Mouse (Mus musculus) embryonic facial prominence, embryonic 12.5 days (tissue): Measurements from ENCODE around the gene Midn. TPM values are rescaled to one million over a fixed set of nuclear protein-coding genes. Genes with fewer than 3 reads are reported as not detected.

ENCODE experiments used
- ATAC-seq: fragments of 200-750 bp; cut with Nextera tagmentation; 2 replicates; pipeline ENCODE4 v1.8.0; 2017; ENCODE audit not compliant: insufficient number of reproducible peaks, insufficient read depth, low FRiP score, low TSS enrichment
- H3K27ac ChIP-seq: fragments of 300-500 bp; sonication (generic); 2 replicates; pipeline ENCODE4 v1.5.1; 2016; ENCODE audit warnings: mild to moderate bottlenecking
- H3K27me3 ChIP-seq: fragments of 300-500 bp; sonication (generic); 2 replicates; pipeline ENCODE4 v1.6.1; 2016; ENCODE audit warnings: mild to moderate bottlenecking, moderate library complexity
- H3K36me3 ChIP-seq: fragments of 300-500 bp; sonication (generic); 2 replicates; pipeline ENCODE4 v1.6.1; 2016; ENCODE audit warnings: mild to moderate bottlenecking
- H3K4me1 ChIP-seq: fragments of 300-500 bp; sonication (generic); 2 replicates; pipeline ENCODE4 v1.6.1; 2016
- H3K4me2 ChIP-seq: fragments of 300-500 bp; sonication (generic); replicated peaks from 2 replicates; pipeline ENCODE4 v1.6.1; 2016; ENCODE audit warnings: mild to moderate bottlenecking, moderate library complexity
- H3K4me3 ChIP-seq: fragments of 300-500 bp; sonication (generic); 2 replicates; pipeline ENCODE4 v1.5.1; 2016; ENCODE audit warnings: mild to moderate bottlenecking
- H3K9ac ChIP-seq: fragments of 300-500 bp; sonication (generic); 2 replicates; pipeline ENCODE4 v1.6.1; 2016; ENCODE audit warnings: mild to moderate bottlenecking, moderate library complexity
- H3K9me3 ChIP-seq: fragments of 300-500 bp; sonication (generic); 2 replicates; pipeline ENCODE4 v1.6.1; 2016; ENCODE audit warnings: mild to moderate bottlenecking, moderate library complexity
- WGBS: fragments of 180-500 bp; shearing (Covaris S2); methylation state at CpG from one replicate; pipeline ENCODE4 v1.1.7; 2016; 5-methylcytosine and 5-hydroxymethylcytosine counted together
- polyA plus RNA-seq: library from polyadenylated mRNA; unstranded; fragments of >200 nt; fragmentation: Nextera tagmentation; extraction: Ambion mirVana; gene quantifications from 2 replicates; pipeline ENCODE4 v1.2.1, GENCODE M21; 2016

Gene Midn
- polyA plus RNA-seq, 1 experiment from 2014 or later, result 35.1 TPM

GRCm38 (mm10) chr10:80145896-80146295 lies 2.2 kb upstream of the Midn start:
- Histone ChIP-seq H3K27ac (peak overlapping the region; percentile 43; the same call in 1 of the 2 replicates), H3K27me3 (no peaks in the 10 kb centered on the region), H3K9ac (no peak overlapping the region), H3K9me3 (no peaks in the 10 kb centered on the region), H3K4me1 (peaks cover 17% of the 10 kb centered on the region), H3K36me3 (peaks cover 32% of the 10 kb centered on the region), H3K4me3 (no peak overlapping the region), H3K4me2 (peak overlapping the region; percentile 2; the same call in 1 of the 2 replicates)
- 87% methylated on average over 6 of the region's 6 CpGs for WGBS
- ATAC-seq, result no peak

GRCm38 (mm10) chr10:80146568-80147011 lies 1.5 kb upstream of the Midn start:
- peaks cover 37% of the 10 kb centered on the region for H3K36me3 ChIP-seq
- no peaks in the 10 kb centered on the region for H3K9me3 ChIP-seq
- H3K27ac ChIP-seq, result no peak overlapping the region
- WGBS, result 67% methylated on average over 4 of the region's 4 CpGs
- H3K4me1 ChIP-seq, result peaks cover 14% of the 10 kb centered on the region
- no peak overlapping the region for H3K9ac ChIP-seq
- H3K4me2 ChIP-seq, result peak overlapping the region; percentile 2; the same call in 1 of the 2 replicates
- no peak overlapping the region for H3K4me3 ChIP-seq
- ATAC-seq, result no peak
- H3K27me3 ChIP-seq, result no peaks in the 10 kb centered on the region

GRCm38 (mm10) chr10:80147146-80147718 lies 840 bp upstream of the Midn start:
- peak overlapping the region; percentile 95 for H3K4me3 ChIP-seq
- H3K9me3 ChIP-seq, result no peaks in the 10 kb centered on the region
- H3K27ac ChIP-seq, result peak overlapping the region; percentile 99
- peak overlapping the region; percentile 75 for H3K9ac ChIP-seq
- no peak for ATAC-seq
- WGBS, result 69% methylated on average over 5 of the region's 5 CpGs
- H3K4me2 ChIP-seq, result peak overlapping the region; percentile 57
- H3K36me3 ChIP-seq, result peaks cover 43% of the 10 kb centered on the region
- H3K4me1 ChIP-seq, result peaks cover 17% of the 10 kb centered on the region
- H3K27me3 ChIP-seq, result no peaks in the 10 kb centered on the region

GRCm38 (mm10) chr10:80148610-80149290 lies 678 bp downstream of the Midn start:
- peak overlapping the region; percentile 57 for H3K4me2 ChIP-seq
- ATAC-seq, result peak; percentile 5
- H3K27me3 ChIP-seq, result no peaks in the 10 kb centered on the region
- peaks cover 27% of the 10 kb centered on the region for H3K4me1 ChIP-seq
- no peaks in the 10 kb centered on the region for H3K9me3 ChIP-seq
- peak overlapping the region; percentile 99 for H3K27ac ChIP-seq
- peak overlapping the region; percentile 75 for H3K9ac ChIP-seq
- peaks cover 54% of the 10 kb centered on the region for H3K36me3 ChIP-seq
- under 1% methylated on average over 57 of the region's 57 CpGs for WGBS
- peak overlapping the region; percentile 95 for H3K4me3 ChIP-seq

GRCm38 (mm10) chr10:80149291-80150225 lies 1.5 kb downstream of the Midn start:
- ATAC-seq, result peak; percentile 72
- peak overlapping the region; percentile 95 for H3K4me3 ChIP-seq
- peak overlapping the region; percentile 99 for H3K4me2 ChIP-seq
- WGBS, result under 1% methylated on average over 86 of the region's 88 CpGs
- peak overlapping the region; percentile 99 for H3K27ac ChIP-seq
- peaks cover 35% of the 10 kb centered on the region for H3K4me1 ChIP-seq
- peak overlapping the region; percentile 100 for H3K9ac ChIP-seq
- H3K36me3 ChIP-seq, result peaks cover 54% of the 10 kb centered on the region
- no peaks in the 10 kb centered on the region for H3K9me3 ChIP-seq
- H3K27me3 ChIP-seq, result no peaks in the 10 kb centered on the region

- Histone ChIP-seq H3K4me3 (peak overlapping the region; percentile 95), H3K9ac (peak overlapping the region; percentile 100), H3K36me3 (peaks cover 54% of the 10 kb centered on the region), H3K9me3 (no peaks in the 10 kb centered on the region), H3K4me1 (peaks cover 44% of the 10 kb centered on the region), H3K27me3 (no peaks in the 10 kb centered on the region), H3K27ac (peak overlapping the region; percentile 99), H3K4me2 (peak overlapping the region; percentile 99)
- WGBS, result under 1% methylated on average over 65 of the region's 71 CpGs
- ATAC-seq, result no peak
Measured at GRCm38 (mm10) chr10:80150226-80151210, 2.4 kb downstream of the Midn start.

- H3K4me1 ChIP-seq, result peaks cover 52% of the 10 kb centered on the region
- H3K9ac ChIP-seq, result peak overlapping the region; percentile 100
- peak overlapping the region; percentile 95 for H3K4me3 ChIP-seq
- ATAC-seq, result no peak
- H3K27me3 ChIP-seq, result no peaks in the 10 kb centered on the region
- H3K9me3 ChIP-seq, result no peaks in the 10 kb centered on the region
- peaks cover 54% of the 10 kb centered on the region for H3K36me3 ChIP-seq
- WGBS, result under 1% methylated on average over 26 of the region's 26 CpGs
- peak overlapping the region; percentile 99 for H3K4me2 ChIP-seq
- H3K27ac ChIP-seq, result peak overlapping the region; percentile 99
Measured at GRCm38 (mm10) chr10:80151211-80152034, 3.4 kb downstream of the Midn start.

- 2% methylated on average over 15 of the region's 15 CpGs for WGBS
- peak overlapping the region; percentile 95 for H3K4me3 ChIP-seq
- no peaks in the 10 kb centered on the region for H3K27me3 ChIP-seq
- H3K9me3 ChIP-seq, result no peaks in the 10 kb centered on the region
- H3K9ac ChIP-seq, result peak overlapping the region; percentile 100
- peaks cover 59% of the 10 kb centered on the region for H3K4me1 ChIP-seq
- peak overlapping the region; percentile 99 for H3K27ac ChIP-seq
- H3K36me3 ChIP-seq, result peaks cover 61% of the 10 kb centered on the region
- no peak for ATAC-seq
- H3K4me2 ChIP-seq, result peak overlapping the region; percentile 99
Measured at GRCm38 (mm10) chr10:80152071-80152872, 4.2 kb downstream of the Midn start.

GRCm38 (mm10) chr10:80152873-80153260 lies 4.8 kb downstream of the Midn start:
- H3K4me1 ChIP-seq, result peaks cover 54% of the 10 kb centered on the region
- peak overlapping the region; percentile 95 for H3K4me3 ChIP-seq
- 44% methylated on average over 3 of the region's 3 CpGs for WGBS

More at GRCm38 (mm10) chr10:80152873-80153260, 4.8 kb downstream of the Midn start:
- Histone ChIP-seq H3K36me3 (peaks cover 66% of the 10 kb centered on the region), H3K27ac (peak overlapping the region; percentile 99), H3K27me3 (no peaks in the 10 kb centered on the region), H3K9ac (peak overlapping the region; percentile 100), H3K9me3 (no peaks in the 10 kb centered on the region), H3K4me2 (peak overlapping the region; percentile 99)
- no peak for ATAC-seq
